Mouse (Mus musculus) lung, adult 2 months (tissue): Measurements from ENCODE around the gene Wfdc16. TPM values are rescaled to one million over a fixed set of nuclear protein-coding genes. Genes with fewer than 3 reads are reported as not detected.

ENCODE experiments used
- DNase-seq: peaks from one replicate; pipeline ENCODE4 v3.0.0; 2022
- H3K4me1 ChIP-seq: fragments of 200-500 bp; 2 replicates; pipeline ENCODE4 v1.6.1; 2011; ENCODE audit warnings: low read length; ENCODE audit not compliant: control insufficient read depth, insufficient read depth
- H3K4me3 ChIP-seq: fragments of 200-500 bp; replicated peaks from 2 replicates; pipeline ENCODE3; 2011; ENCODE audit warnings: low read depth, mild to moderate bottlenecking, control low read depth, low read length; ENCODE audit errors: extremely low read depth
- CTCF ChIP-seq: fragments of 200-500 bp; IDR thresholded peaks from 2 replicates; pipeline ENCODE4 v1.5.1; 2011; ENCODE audit warnings: mild to moderate bottlenecking, low read length, control low read depth; ENCODE audit not compliant: insufficient read depth
- POLR2A ChIP-seq: fragments of 200-500 bp; IDR thresholded peaks from 2 replicates; pipeline ENCODE4 v1.6.1; 2011; ENCODE audit warnings: low read depth, mild to moderate bottlenecking, control low read depth, low read length, borderline replicate concordance; ENCODE audit errors: extremely low read depth
- WGBS: fragments of 180-500 bp; shearing (Covaris S2); methylation state at CpG from one replicate; pipeline ENCODE4 v1.1.7; 2018; 5-methylcytosine and 5-hydroxymethylcytosine counted together
- polyA plus RNA-seq: library from polyadenylated mRNA; depleted of rRNA; stranded (reverse); fragments of >200 nt; gene quantifications from 2 replicates; pipeline ENCODE4 v1.2.3, GENCODE M21; 2012; rRNA removed

Gene Wfdc16
- 0.97 and 1.9 TPM in 2 replicates for polyA plus RNA-seq

- Histone ChIP-seq H3K4me3 (no peak within 1 kb of the TSS), H3K4me1 (no peaks in the 10 kb centered on the region)
- 70% methylated on average over 3 of the region's 3 CpGs for WGBS
- no peak for DNase-seq
- TF ChIP-seq POLR2A: no peak
- no peak for TF ChIP-seq CTCF
These were observed at the start of gene Wfdc16 for GRCm38 (mm10) chr2:164638696-164639095. Gene Wfdc16, minus strand, starts transcription at chr2:164638796.

DNA sequence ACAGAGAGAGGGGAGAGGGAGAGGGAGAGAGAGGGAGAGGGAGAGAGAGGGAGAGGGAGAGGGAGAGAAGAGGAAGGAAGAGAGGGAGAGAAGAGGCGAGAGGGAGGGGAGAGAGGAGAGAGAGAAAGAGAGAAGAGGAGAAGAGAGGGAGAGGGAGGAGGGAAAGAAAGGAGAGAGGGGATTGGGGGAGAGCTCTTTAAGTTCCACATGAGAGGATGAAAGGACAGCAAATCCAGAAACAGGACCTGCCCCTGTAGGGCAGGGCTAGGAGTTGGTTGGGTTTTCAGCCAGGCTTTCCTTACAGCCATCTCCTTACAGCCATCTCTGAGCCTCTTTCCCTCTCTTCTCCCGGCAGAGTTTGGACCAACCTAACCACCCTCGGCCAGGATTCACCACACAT, 46.2 kb upstream of the Wfdc16 start, which contains the start of gene Wfdc13:
TSS of gene Wfdc13 (plus strand) at position 301 of the 400 bp plus-strand sequence.
- 53% methylated on average over 3 of the region's 3 CpGs for WGBS
- Histone ChIP-seq H3K4me3 (no peak within 1 kb of the TSS), H3K4me1 (no peaks in the 10 kb centered on the region)
- no peak for DNase-seq
- TF ChIP-seq POLR2A (no peak), CTCF (no peak)

DNA sequence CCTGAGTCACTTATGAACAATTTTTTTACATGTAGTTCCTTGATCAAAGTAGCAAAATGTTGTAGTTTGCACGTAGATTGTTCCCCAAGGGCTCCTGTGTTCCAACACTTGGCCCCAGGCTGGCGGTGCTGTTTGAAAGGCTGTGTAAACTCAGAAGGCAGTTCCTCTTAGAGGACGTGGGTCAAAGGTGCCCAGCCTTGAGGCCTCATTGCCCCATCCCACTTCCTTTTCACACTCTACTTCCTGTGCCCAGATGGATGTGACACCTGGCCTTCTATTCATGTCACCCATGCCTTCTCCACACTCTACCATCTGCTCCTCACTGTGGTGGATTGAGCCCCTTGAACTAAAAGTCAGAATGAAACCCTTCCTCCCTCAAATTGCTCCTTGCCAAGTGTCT, 41.3 kb upstream of the Wfdc16 start:
- WGBS: 24% methylated on average over 3 of the region's 3 CpGs
- no peak for DNase-seq
- H3K4me3 ChIP-seq: no peak overlapping the region
- H3K4me1 ChIP-seq: no peaks in the 10 kb centered on the region
- TF ChIP-seq POLR2A (no peak), CTCF (no peak)

GRCm38 (mm10) chr2:164678848-164679625, 40.4 kb upstream of the Wfdc16 start:
- peak; percentile 59 for DNase-seq
- WGBS: 18% methylated on average over 19 of the region's 19 CpGs
- Histone ChIP-seq H3K4me1 (no peaks in the 10 kb centered on the region), H3K4me3 (no peak overlapping the region)
- TF ChIP-seq POLR2A: no peak
- TF ChIP-seq CTCF: peak; percentile 64

GRCm38 (mm10) chr2:164676916-164677685, 38.5 kb upstream of the Wfdc16 start:
- no peak for DNase-seq
- Histone ChIP-seq H3K4me3 (no peak overlapping the region), H3K4me1 (no peaks in the 10 kb centered on the region)
- TF ChIP-seq CTCF (no peak), POLR2A (no peak)
- 64% methylated on average over 16 of the region's 16 CpGs for WGBS

- 0 out of 2 replicates have a peak, but pooled peaks have one; percentile 16 for TF ChIP-seq CTCF
- no peak for TF ChIP-seq POLR2A
- no peak overlapping the region for H3K4me3 ChIP-seq
- WGBS: 80% methylated on average over 7 of the region's 7 CpGs
- no peaks in the 10 kb centered on the region for H3K4me1 ChIP-seq
- no peak for DNase-seq
These were observed 37.5 kb upstream of the Wfdc16 start for GRCm38 (mm10) chr2:164676103-164676502.

GRCm38 (mm10) chr2:164673987-164674386, 35.4 kb upstream of the Wfdc16 start, which contains the start of gene Wfdc11:
Gene Wfdc11, minus strand, starts transcription at chr2:164674087.
- no peak within 1 kb of the TSS for H3K4me3 ChIP-seq
- no peak for DNase-seq
- no peak for TF ChIP-seq POLR2A
- TF ChIP-seq CTCF: no peak
- 60% methylated on average over 7 of the region's 7 CpGs for WGBS
- no peaks in the 10 kb centered on the region for H3K4me1 ChIP-seq

DNA sequence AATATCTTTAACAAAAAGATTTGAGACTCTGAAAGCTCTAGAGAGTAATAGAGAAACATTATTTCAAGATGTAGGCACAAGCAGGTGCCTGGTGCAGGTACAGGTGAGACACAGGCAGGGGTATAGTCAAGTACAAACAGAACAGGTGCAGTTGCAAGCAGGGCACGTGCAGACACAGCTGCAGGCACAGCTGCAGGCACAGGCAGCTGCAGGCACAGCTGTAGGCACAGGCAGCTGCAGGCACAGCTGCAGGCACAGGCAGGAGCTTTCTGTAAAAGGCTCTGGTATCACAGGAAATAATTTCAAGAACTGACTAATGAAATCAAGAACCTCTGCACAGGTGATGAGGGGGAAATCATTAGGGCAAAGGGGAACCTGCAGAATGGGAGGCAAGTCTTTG, 32.3 kb upstream of the Wfdc16 start:
- TF ChIP-seq POLR2A: no peak
- no peak for TF ChIP-seq CTCF
- H3K4me1 ChIP-seq: no peaks in the 10 kb centered on the region
- no peak overlapping the region for H3K4me3 ChIP-seq
- DNase-seq: no peak
- WGBS: 11% methylated on average over 1 of the region's 1 CpGs

DNA sequence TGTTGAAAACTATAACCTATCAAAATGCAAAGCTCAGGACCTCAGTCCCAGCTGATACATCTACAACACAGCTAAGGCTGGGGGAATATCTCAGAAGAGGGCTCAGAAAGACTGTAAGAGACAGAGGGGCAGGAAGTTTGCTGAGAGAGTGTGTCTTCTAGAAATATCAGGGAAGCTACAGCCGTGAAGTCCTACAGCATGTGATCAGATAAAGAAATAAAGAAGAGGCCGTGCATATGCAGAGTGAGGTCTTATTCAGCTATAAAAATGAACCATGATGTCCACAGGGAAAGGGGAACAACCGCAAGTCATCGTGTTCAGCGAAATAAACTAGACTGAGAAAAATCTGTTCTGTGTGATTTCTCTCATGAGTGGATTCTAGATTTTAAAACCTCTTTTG, 31.7 kb upstream of the Wfdc16 start:
- TF ChIP-seq POLR2A (no peak), CTCF (no peak)
- WGBS: 75% methylated on average over 5 of the region's 5 CpGs
- no peak for DNase-seq
- Histone ChIP-seq H3K4me1 (no peaks in the 10 kb centered on the region), H3K4me3 (no peak overlapping the region)
